Mouse (Mus musculus): ENCODE results near the gene Pik3cd. TPM values are rescaled to one million over a fixed set of nuclear protein-coding genes. Genes with fewer than 3 reads are reported as not detected.
A peak's percentile ranks its signal among the peaks of the same experiment; 100 is the strongest.
"Not testable (repeated sequence)": the region's sequence is repeated elsewhere in the genome, so short reads cannot be mapped to it uniquely, and the experiment has no call there.

Pik3cd gene
- total RNA-seq, 2 experiments from 2014 or later: 4.8 to 5.5 TPM

- intact Hi-C loops (cut with DNase I); DNase-seq: not testable (repeated sequence)
These were observed 88.9 kb downstream of the Pik3cd start for GRCm38 (mm10) chr4:149613497-149613896.

GRCm38 (mm10) chr4:149611376-149612044, 90.9 kb downstream of the Pik3cd start:
- DNase-seq: peak; percentile 58 to 70
- intact Hi-C loops (cut with DNase I): loop anchor here (1.0 kb wide), 1 partner anchor 62 kb away; no protein-coding TSS in a partner anchor

- intact Hi-C loops (cut with DNase I): loop anchor here (5.0 kb wide), 1 partner anchor 122 kb away; the partner anchor contains the start of genes Lzic and Nmnat1
- no peak for DNase-seq
These were observed 92.9 kb downstream of the Pik3cd start for GRCm38 (mm10) chr4:149609256-149610025.

GRCm38 (mm10) chr4:149608309-149608638, 94.1 kb downstream of the Pik3cd start:
- intact Hi-C loops (cut with DNase I): loop anchor here (5.0 kb wide), 1 partner anchor 121 kb away; the partner anchor contains the start of genes Lzic and Nmnat1

GRCm38 (mm10) chr4:149607591-149608308, 94.6 kb downstream of the Pik3cd start:
- peak; percentile 29 to 57 for DNase-seq
- intact Hi-C loops (cut with DNase I): loop anchor here (2.0 to 5.0 kb wide), 2 partner anchors 17 to 120 kb away; partner anchors contain the start of genes Lzic and Nmnat1

More at GRCm38 (mm10) chr4:149608309-149608638, 94.1 kb downstream of the Pik3cd start:
- DNase-seq: no peak

- DNase-seq: no peak
- intact Hi-C loops (cut with DNase I): loop anchor here (2.0 to 5.0 kb wide), 2 partner anchors 16 to 120 kb away; partner anchors contain the start of genes Lzic and Nmnat1
These were observed 95.5 kb downstream of the Pik3cd start for GRCm38 (mm10) chr4:149606766-149607358.

- intact Hi-C loops (cut with DNase I): loop anchor here (2.0 to 5.0 kb wide), 2 partner anchors 15 to 119 kb away; partner anchors contain the start of genes Lzic and Nmnat1
- peak in 1 of 2 experiments; percentile 24 for DNase-seq
These were observed 96.3 kb downstream of the Pik3cd start for GRCm38 (mm10) chr4:149606056-149606455.

- intact Hi-C loops (cut with DNase I): no loop called here
- no peak for DNase-seq
These were observed 97.9 kb downstream of the Pik3cd start for GRCm38 (mm10) chr4:149604518-149604917.

- intact Hi-C loops (cut with DNase I): no loop called here
- DNase-seq: no peak
These were observed 98.5 kb downstream of the Pik3cd start for GRCm38 (mm10) chr4:149603860-149604259.

GRCm38 (mm10) chr4:149602236-149602635, 100.1 kb downstream of the Pik3cd start:
- intact Hi-C loops (cut with DNase I): no loop called here
- no peak for DNase-seq

GRCm38 (mm10) chr4:149601484-149601883, 100.9 kb downstream of the Pik3cd start:
- intact Hi-C loops (cut with DNase I): no loop called here
- DNase-seq: peak in 1 of 2 experiments; percentile 26

- intact Hi-C loops (cut with DNase I): no loop called here
- no peak for DNase-seq
These were observed 102.2 kb downstream of the Pik3cd start for GRCm38 (mm10) chr4:149600130-149600529.

- DNase-seq: no peak
- intact Hi-C loops (cut with DNase I): no loop called here
These were observed 102.8 kb downstream of the Pik3cd start for GRCm38 (mm10) chr4:149599549-149599948.

Small RNAs within 50 kb of the gene (microRNA-seq; reads per million reads assigned to microRNA genes)
- 0.54 to 0.72 reads per million in 2 experiments for gene Mir7023

Other genes with a start within 250 kb of the Pik3cd start
- 10 to 100 TPM; 75.7 to 77.1 TPM for gene Rbp7, start 247.6 kb downstream of the Pik3cd start, total RNA-seq (2021)
- not detected for gene Tmem274, start 225.2 kb downstream of the Pik3cd start, total RNA-seq (2021)
- 10 to 100 TPM; 20.8 to 23.4 TPM for gene Nmnat1, start 217.4 kb downstream of the Pik3cd start, total RNA-seq (2021)
- gene Lzic, start 217.3 kb downstream of the Pik3cd start, total RNA-seq (2021): 10 to 100 TPM; 55.4 to 55.8 TPM
- gene Ctnnbip1, start 184.3 kb downstream of the Pik3cd start, total RNA-seq (2021): 10 to 100 TPM; 42.9 to 44.5 TPM
- 10 to 100 TPM; 76.7 to 82.1 TPM for gene Clstn1, start 116.1 kb downstream of the Pik3cd start, total RNA-seq (2021)
- gene Tmem201, start 35.5 kb upstream of the Pik3cd start, total RNA-seq (2021): 10 to 100 TPM; 82.7 to 83.9 TPM
- gene Slc25a33, start 71.7 kb upstream of the Pik3cd start, total RNA-seq (2021): 10 to 100 TPM; 16.2 to 24.2 TPM